Mouse (Mus musculus): ENCODE measurements around the gene Hspa5. TPM values are rescaled to one million over a fixed set of nuclear protein-coding genes. Genes with fewer than 3 reads are reported as not detected.
A peak's percentile ranks its signal among the peaks of the same experiment; 100 is the strongest.
"Not testable (repeated sequence)": the region's sequence is repeated elsewhere in the genome, so short reads cannot be mapped to it uniquely, and the experiment has no call there.

The Hspa5 gene
- polyA plus RNA-seq, 2 experiments from 2014 or later: 510 to 612 TPM

DNA sequence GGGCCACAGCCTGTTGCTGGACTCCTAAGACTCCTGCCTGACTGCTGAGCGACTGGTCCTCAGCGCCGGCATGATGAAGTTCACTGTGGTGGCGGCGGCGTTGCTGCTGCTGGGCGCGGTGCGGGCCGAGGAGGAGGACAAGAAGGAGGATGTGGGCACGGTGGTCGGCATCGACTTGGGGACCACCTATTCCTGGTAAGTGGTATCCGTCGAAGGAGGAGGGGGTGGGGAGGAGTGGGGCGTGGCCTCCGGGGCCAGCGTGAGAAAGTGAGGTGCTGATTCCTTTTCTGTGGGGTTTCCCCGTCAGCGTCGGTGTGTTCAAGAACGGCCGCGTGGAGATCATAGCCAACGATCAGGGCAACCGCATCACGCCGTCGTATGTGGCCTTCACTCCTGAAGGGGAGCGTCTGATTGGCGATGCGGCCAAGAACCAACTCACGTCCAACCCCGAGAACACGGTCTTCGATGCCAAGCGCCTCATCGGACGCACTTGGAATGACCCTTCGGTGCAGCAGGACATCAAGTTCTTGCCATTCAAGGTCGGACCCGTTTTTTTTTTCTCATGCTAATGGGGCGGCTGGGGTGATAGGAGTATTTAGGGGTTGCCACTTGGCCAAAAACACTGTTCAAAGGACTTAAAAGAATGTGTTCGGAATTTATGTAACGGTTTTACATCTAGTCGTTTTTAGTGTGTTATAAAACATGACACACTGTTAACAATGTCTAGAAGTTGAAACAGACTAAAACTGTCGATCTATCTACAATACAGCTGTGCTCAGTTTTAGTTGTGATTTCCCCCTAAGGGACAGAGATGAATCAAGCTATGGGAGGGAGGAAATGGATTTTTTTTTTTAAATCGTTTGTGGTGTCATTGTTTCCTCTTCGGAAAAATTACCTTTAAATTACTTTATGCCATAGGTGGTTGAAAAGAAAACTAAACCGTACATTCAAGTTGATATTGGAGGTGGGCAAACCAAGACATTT, 774 bp downstream of the Hspa5 start:
- peak; percentile 44 for ATAC-seq

DNA sequence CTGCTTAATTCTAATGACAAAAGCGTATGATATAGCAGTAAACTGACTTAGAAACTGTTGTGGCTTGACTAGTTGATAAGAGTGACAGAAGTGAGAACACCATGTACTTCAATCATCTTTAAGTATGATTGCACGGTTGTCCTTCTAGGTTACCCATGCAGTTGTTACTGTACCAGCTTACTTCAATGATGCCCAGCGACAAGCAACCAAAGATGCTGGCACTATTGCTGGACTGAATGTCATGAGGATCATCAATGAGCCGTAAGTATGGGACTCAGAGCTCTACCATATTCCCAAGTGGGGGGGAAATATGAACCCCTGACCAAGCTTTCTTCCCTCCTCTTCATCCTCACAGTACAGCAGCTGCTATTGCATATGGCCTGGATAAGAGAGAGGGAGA, 1.9 kb downstream of the Hspa5 start:
- no peak for ATAC-seq

DNA sequence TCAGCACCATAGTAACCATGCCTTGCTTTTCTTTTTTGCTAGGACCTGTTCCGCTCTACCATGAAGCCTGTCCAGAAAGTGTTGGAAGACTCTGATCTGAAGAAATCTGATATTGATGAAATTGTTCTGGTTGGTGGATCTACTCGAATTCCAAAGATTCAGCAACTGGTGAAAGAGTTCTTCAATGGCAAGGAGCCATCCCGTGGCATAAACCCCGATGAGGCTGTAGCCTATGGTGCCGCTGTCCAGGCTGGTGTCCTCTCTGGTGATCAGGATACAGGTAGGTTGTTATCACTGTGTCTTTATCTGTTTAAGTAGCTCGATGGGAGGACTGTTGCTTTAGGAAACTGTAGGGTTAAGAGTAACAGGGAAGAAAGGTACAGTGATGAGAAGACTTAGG, 2.7 kb downstream of the Hspa5 start:
- ATAC-seq: no peak

DNA sequence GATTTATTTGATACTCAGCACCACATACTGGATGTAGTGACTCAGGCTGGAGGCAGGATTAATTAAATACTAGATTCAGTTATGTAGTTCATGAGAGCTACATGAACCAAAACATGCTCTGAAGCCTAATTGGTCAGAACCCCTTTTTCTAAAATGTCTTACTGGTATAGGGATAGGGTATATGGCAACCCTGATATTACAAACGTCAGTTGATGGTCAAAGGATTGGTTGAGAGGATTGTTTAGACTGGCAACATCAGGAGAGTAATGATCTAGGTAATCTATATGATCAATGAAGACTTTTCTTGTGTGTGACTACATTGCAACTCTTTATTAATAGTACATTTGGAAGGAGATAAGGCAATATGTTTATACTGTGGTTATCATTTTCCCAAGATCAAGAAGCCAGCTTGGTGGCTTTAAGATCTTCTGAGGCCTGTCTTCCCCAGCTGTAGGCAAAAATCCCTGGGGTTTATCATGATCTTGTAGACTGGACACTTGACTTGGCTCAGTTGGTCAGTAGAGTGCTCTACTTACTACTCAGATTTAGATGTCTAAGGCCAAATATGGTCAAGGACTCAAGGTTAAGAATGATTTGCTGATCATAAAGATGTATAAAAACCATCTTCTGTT, 5.6 kb downstream of the Hspa5 start:
- ATAC-seq: no peak

DNA sequence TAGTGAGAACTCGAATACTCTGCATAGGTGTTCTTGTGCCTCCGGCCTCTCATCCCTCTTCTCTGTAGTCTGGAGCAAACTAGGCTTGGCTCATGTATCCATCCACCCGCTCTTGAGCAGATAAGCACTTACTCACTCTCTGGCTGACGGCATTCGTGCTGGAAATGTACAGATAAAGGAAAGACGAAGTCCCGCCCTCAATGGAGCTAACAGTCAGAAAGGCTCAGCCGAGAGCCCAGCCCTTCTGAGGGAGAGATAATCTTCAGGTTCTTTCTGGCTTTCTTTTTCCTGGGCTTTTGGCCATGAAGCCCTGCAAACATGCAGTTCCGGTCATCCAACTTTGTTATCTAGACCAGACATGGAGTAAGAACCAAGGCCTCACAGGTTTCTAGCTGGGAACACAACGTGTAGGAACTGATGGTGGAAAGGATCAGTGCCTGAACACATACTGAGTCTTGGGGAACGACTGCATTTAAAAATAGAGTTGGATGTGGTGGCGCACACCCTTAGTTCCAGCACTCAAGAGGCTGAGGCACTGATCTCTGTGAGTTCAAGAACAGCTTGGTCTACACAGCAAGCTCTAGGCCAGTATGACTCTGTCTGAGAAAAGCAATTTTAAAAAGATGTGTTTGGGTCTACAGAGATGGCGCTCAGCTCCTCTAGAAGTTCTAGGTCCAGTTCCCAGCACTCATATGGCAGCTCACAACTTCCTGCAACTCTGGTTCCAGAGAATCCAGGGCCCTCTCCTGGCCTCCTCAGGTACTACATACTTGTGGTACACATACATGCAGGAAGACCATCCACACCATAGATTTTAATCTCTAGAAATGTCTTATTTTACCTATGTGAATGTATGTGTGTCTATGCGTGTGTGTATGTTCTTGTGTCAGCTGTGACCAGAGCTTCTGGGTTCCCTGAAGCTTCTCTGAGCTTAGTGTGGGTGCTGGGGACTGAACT, 11.6 kb downstream of the Hspa5 start:
- ATAC-seq: no peak

DNA sequence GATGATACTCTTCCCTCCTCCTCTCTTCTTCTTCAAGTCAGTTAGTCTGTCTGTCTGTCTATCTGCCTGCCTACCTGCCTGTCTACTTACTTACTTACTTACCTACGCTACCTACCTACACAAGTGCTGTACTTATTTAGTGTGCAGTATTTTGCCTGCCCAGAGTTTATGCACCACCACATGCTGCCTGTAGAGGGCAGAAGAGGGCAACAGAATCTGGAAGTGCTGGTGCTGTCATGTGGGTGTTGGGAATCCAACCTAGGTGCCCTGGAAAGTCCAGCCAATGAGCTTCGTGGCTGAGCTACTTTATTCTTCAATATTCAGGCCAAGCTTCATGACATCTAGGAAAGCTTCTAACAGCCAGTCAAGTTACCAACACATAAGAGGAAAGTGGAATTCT, 12.3 kb downstream of the Hspa5 start:
- peak; percentile 52 for ATAC-seq

DNA sequence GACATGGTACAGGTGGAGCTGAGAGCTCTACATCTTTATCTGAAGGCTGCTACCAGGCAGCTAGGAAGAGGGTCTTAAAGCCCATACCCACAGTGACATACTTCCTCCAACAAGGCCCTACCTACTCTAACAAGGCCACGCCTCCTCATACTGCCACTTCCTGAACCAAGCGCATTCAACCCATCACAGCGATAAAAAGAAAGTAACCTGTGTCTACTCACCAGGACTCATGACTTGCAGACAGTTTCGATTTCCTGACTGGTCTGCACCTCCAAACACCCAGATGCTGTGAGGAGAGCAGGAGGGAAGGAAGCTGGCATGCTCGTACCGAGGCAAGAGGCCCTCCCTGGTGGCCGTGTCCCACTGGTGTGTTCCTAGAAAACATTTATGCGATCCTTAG, 18.5 kb downstream of the Hspa5 start:
- ATAC-seq: peak; percentile 100

DNA sequence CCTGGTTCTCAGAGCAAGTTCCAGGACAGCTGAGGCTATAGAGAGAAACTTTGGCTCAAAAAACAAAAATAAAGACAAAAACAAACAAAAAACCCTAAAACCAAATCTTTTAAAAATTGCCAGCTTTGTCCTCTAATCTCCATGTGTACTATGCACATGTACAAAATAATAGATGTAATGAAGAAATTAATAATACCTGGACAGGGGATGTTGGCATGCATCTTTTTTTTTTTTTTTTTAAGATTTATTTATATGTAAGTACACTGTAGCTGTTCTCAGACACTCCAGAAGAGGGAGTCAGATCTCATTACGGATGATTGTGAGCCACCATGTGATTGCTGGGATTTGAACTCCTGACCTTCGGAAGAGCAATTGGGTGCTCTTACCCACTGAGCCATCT, 20.8 kb downstream of the Hspa5 start:
- ATAC-seq: not testable (repeated sequence)

DNA sequence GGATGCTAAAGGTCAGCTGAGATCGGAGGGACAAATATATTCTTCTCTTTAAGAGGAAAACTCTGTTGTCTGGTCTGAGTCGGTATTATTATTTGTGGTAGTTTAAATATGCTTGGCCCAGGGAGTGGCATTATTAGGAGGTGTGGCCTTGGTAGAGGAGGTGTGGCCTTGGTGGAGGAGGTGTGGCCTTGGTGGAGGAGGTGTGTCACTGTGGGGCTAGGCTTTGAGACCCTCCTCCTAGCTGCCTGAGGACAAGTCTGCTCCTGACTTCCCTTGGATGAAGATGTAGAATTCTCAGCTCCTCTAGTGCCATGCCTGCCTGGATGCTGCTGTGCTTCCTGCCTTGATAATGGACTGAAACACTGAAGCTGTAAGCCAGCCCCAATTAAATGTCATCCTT, 22.7 kb downstream of the Hspa5 start:
- no peak for ATAC-seq

DNA sequence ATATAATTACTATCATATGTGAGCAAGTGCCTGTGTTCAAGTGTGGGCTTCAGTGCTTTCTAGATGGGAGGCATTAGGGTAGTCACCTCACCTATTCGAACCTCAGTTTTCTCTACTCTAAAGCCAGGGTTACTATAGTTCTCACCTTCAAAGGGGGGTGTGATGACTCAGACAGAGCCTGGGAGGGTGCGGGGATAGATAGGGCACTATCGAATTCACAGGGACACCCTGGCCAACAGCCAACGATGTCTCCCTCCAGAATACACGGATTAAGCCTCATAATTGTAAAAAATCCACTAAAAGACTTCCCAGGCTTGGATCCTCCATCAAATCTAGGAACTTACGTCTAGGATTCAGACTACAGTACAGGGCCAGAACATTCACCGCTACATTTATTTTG, 23.7 kb downstream of the Hspa5 start:
- ATAC-seq: no peak

DNA sequence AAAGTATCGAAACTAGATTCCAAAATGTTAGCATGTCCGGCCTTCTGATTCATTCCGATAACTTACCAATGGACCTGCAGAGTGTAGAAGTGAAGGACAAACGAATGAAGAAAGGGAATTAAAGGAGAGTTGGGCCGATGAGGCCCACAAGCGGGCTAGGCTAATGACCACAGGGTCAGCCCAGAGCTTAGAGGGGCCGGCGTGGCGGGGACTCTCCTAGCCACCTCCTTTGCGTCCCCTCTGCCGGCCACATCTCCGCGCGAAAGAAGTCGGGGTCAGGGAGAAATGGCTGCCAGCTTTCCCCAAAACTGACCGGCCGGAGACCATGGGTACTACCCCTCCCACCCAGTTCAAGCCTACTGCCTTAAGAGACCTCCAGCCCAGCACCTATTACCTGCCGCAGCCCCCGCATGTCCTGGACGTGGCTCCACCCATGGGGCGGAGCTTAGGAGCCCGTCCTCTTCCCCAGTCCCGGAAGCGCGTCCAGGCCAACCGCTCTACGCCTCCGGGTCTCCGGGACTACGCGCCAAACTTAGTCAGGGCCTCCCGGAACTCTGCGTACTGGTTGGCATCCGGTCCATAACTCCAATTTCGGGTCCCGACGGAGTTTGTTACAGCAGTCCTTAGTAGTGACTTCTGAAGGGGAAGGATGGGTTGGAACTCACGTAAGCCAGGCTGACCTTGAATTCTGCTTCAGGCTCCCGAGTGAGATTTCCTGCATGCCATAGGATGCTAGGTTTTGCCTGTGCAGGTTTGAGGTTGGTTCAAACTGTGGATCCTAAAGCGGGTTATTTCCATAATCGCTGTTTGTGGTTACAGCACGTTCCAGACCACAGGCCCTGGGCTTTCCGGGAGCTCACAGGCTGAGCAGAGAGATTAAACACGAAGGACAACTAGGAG, 27.8 kb downstream of the Hspa5 start, which contains the start of gene Rabepk:
Gene Rabepk, minus strand, starts transcription at position 556 of the 900 bp plus-strand sequence.
- peak; percentile 77 for ATAC-seq

DNA sequence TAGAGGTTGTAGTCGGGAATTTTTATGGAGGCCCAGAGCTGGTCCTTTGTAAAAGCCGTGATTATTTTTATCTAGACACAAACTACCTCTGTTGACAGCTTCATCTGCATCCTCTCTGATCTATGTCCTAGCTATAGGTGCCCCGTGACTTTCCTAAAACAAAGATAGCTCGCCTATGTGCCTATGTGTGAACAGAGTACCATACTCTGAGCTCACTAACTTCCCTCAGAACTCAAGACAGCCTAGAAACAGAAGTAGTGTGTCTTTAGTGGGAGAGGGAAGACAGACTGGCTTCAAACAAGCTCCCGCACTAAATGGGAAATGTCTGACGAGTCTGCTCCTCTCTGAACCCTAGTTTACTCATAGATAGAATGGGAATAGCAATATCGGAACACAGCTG, 28.6 kb downstream of the Hspa5 start:
- no peak for ATAC-seq

DNA sequence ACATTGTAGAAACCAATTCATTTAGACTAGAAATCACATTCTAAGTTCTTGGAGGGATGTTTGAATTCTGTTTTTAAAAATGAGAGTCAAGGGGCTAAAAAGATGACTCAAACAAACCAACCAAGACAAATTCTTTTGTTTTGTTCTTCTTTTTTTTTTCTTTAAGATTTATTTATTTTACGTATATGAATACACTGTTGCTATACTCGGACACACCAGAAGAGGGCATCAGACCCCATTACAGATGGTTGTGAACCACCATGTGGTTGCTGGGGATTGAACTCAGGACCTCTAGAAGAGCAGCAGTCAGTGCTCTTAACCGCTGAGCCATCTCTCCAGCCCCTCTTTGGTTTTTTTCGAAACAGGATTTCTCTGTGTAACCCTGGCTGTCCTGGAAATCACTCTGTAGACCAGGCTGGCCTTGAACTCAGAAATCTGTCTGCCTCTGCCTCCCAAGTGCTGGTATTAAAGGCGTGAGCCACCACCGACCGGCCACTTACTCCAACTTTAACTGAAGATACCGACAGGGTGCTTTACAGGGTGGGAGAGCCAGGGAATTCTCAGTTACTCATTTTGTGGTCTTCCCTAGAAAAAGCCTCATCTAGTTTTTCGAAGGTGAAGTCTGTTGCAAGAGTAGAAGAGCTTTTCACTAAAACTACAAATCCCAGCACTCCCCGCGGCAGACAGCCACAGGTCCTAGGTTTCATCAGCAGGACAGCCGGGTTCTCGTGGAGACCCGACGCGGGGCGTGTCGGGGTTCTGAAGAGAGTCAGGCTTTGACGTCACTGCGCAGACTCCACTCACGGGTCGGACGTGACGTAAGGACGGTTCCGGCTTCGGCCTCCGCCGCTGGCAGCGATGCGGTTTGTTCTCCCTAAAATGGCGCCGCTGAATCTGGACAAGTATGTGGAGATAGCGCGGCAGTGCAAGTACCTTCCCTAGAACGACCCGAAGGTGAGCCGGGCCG, 30.0 kb downstream of the Hspa5 start:
- ATAC-seq: peak; percentile 92

DNA sequence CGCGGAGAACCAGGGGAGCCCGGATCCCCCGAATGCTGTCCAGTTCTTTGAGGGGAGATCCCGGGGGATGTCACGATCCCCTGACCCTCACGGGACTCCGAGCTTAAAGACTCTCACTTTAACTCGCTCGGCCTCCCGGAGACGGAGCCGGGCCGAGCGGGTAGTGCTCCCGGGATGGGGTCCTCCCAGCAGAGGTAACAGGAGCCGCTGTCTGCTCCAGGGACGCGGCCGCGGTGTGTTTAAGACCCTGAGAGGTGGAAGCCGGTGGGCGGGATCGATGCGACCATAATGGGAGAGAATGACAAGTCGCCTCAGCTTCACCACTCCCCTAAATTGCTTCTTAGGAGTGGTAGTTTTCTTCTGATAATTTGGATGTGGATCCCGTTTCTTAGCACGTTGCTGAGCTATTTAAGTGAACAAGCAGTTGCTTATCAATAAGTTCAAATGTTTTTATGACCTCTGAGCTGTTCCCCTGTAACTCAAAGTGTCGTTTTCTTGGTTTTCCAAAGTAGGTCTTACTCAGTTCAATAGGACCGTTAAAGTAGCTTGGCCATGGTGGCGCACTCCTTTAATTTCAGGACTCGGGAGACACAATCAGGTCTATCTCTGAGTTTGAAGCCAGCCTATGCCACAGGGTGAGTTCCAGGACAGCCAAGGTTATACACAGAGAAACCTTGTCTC, 30.9 kb downstream of the Hspa5 start:
- peak; percentile 4 for ATAC-seq

DNA sequence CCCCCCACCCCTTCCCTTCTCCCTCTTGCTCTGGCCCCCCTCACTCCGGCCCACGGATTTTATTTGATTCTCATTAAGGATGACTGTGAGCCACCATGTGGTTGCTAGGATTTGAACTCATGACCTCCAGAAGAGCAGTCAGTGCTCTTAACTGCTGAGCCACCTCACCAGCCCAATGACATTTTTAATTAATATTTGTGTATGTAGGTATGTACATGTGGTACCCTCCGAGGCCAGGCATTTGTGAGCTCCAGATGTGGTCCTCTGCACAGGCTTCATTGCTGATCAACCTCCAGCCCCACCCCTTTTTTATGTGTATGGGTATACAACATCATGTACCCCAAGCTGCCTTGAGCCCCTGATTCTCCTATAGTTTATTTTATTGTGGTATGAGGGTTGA, 32.0 kb downstream of the Hspa5 start:
- ATAC-seq: no peak

DNA sequence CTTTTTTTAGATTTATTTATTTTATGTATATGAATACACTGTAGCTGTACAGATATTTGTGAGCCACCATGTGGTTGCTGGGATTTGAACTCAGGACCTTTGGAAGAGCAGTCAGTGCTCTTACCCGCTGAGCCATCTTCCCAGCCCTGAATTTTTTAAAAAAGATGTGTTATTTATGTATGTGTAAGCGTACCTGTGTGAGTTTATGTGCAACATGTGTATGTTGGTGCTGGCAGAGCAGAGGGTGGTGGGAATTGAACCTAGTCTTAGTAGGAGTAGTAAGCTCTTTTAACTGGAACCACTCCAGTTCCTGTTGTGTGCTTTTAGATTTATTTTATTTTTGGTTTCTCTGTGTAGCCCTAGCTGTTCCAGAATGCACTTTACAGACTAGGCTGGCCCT, 32.4 kb downstream of the Hspa5 start:
- ATAC-seq: no peak

DNA sequence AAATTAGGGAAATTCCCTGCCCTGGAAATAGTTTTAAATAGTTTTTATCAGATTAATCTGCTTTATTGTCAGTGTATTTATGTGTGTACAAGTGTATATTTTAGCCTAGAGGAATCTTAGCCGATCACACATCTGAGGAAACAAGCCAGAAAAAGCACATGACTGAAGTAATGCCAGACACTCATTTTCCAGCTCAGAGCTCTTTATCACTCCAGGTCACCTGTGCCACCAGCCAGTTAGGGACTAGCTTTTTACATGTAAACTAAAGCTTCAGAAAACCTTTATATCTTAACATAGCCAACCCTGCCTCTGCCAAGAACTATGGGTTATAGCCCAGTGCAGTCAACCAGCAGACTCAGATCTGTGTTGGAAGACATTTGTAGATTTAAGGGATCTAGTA, 33.0 kb downstream of the Hspa5 start:
- no peak for ATAC-seq

DNA sequence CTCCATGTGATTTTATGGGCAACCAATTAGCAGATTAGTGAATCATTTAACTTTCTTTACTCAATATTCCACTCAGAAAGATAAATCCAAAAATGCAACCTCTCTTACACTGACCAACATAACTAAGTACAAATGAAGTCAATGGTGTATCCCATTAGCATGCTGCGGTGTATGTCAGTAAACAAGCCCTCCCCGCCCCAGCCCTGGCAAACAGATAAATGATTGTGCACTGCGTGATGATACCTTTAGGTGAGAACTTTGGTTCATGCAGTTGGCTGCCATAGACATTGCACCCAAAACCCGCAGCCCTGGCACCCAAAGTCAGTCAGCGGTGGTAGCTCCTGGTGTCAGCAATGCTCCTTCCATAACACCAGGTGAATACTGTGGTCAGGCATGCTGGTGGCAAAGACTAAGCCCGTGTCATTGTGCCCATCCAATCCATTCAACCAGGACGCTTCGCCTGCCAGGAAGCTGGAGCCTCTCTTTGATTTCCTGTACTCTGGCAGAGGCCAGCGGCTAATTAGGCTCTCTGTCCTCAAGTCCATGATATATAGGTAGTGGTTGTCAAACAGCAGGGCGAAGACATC, 33.7 kb downstream of the Hspa5 start:
- no peak for ATAC-seq

DNA sequence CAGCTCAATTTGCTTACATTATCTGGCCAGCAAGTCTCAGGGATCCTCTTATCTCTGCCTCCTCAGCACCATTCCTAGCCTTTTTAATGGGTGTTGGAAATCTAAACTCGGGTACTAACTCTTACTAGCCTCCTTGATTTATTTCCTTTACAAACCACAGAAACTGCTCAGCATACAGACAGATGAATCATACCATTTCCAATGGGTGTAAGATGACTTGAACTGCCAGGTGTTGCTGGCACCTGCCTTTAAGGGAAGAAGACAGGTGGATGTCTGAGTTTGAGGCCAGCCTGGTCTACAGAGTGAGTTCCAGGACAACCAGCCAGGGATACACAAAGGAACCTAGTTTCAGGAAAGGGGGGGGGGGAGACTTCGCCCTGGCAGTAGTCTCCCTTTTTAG, 36.3 kb downstream of the Hspa5 start:
- ATAC-seq: no peak

Data from activated CD4-positive, CD25-positive, alpha-beta regulatory T cell, adult 4 months (primary cell).